Mouse (Mus musculus): ENCODE measurements at regions not wholly inside any gene's neighbourhood (a gene's known extent, or its start where the extent isn't known, plus 50 kb on each side); places are given as distances from the start of the nearest gene placed in this dataset.

- H3K9ac ChIP-seq (ENCODE audit: low read depth, low read length), result no peak overlapping the region
- DNase-seq (ENCODE audit: extremely low read depth, low read depth, low spot score), result no peak
- TF ChIP-seq POLR2A (IDR thresholded peaks at IDR 0.05; ENCODE audit: extremely low read depth, insufficient read depth, low read length) (no peak), CTCF (IDR thresholded peaks at IDR 0.05; ENCODE audit: low read depth, low read length) (no peak)
- no peaks in the 10 kb centered on the region for H3K4me1 ChIP-seq (ENCODE audit: control insufficient read depth, insufficient read depth, low read length)
- no peaks in the 10 kb centered on the region for H3K36me3 ChIP-seq (ENCODE audit: control insufficient read depth, insufficient read depth, low read length)
- 78% methylated on average over 3 of the region's 3 CpGs for WGBS
- H3K27ac ChIP-seq (replicated peaks; ENCODE audit: insufficient read depth, low read depth, low read length), result no peak overlapping the region
- no peak overlapping the region for H3K4me3 ChIP-seq (ENCODE audit: insufficient read depth, low read depth, low read length)
- H3K79me2 ChIP-seq (ENCODE audit: control insufficient read depth, insufficient read depth, low read length), result no peaks in the 10 kb centered on the region
- no peaks in the 10 kb centered on the region for H3K27me3 ChIP-seq (ENCODE audit: control insufficient read depth, insufficient read depth, low read length)
Observed at GRCm38 (mm10) chrX:13014051-13014450, 57.2 kb upstream of the Usp9x start.

GRCm38 (mm10) chrX:13013086-13013485, 58.2 kb upstream of the Usp9x start:
- H3K4me1 ChIP-seq (ENCODE audit: control insufficient read depth, insufficient read depth, low read length), result no peaks in the 10 kb centered on the region
- no peaks in the 10 kb centered on the region for H3K27me3 ChIP-seq (ENCODE audit: control insufficient read depth, insufficient read depth, low read length)
- H3K27ac ChIP-seq (replicated peaks; ENCODE audit: insufficient read depth, low read depth, low read length), result no peak overlapping the region
- H3K9ac ChIP-seq (ENCODE audit: low read depth, low read length), result no peak overlapping the region
- H3K4me3 ChIP-seq (ENCODE audit: insufficient read depth, low read depth, low read length), result no peak overlapping the region
- no peaks in the 10 kb centered on the region for H3K79me2 ChIP-seq (ENCODE audit: control insufficient read depth, insufficient read depth, low read length)
- TF ChIP-seq POLR2A (IDR thresholded peaks at IDR 0.05; ENCODE audit: extremely low read depth, insufficient read depth, low read length) (no peak), CTCF (IDR thresholded peaks at IDR 0.05; ENCODE audit: low read depth, low read length) (no peak)
- no peak for DNase-seq (ENCODE audit: extremely low read depth, low read depth, low spot score)
- H3K36me3 ChIP-seq (ENCODE audit: control insufficient read depth, insufficient read depth, low read length), result no peaks in the 10 kb centered on the region
- WGBS, result 77% methylated on average over 3 of the region's 3 CpGs

- WGBS, result 51% methylated on average over 7 of the region's 7 CpGs
- no peaks in the 10 kb centered on the region for H3K79me2 ChIP-seq (ENCODE audit: control insufficient read depth, insufficient read depth, low read length)
- no peak overlapping the region for H3K27ac ChIP-seq (replicated peaks; ENCODE audit: insufficient read depth, low read depth, low read length)
- no peak overlapping the region for H3K9ac ChIP-seq (ENCODE audit: low read depth, low read length)
- TF ChIP-seq CTCF (IDR thresholded peaks at IDR 0.05; ENCODE audit: low read depth, low read length), result no peak
- TF ChIP-seq POLR2A (IDR thresholded peaks at IDR 0.05; ENCODE audit: extremely low read depth, insufficient read depth, low read length), result no peak
- no peaks in the 10 kb centered on the region for H3K27me3 ChIP-seq (ENCODE audit: control insufficient read depth, insufficient read depth, low read length)
- peaks cover 6% of the 10 kb centered on the region; the same call in 1 of the 2 replicates for H3K4me1 ChIP-seq (ENCODE audit: control insufficient read depth, insufficient read depth, low read length)
- DNase-seq (ENCODE audit: extremely low read depth, low read depth, low spot score), result no peak
- no peaks in the 10 kb centered on the region for H3K36me3 ChIP-seq (ENCODE audit: control insufficient read depth, insufficient read depth, low read length)
- H3K4me3 ChIP-seq (ENCODE audit: insufficient read depth, low read depth, low read length), result no peak overlapping the region
Observed at GRCm38 (mm10) chrX:12990777-12991176, 80.5 kb upstream of the Usp9x start.

GRCm38 (mm10) chrX:12977676-12978075, 93.6 kb upstream of the Usp9x start:
- Histone ChIP-seq H3K36me3 (ENCODE audit: control insufficient read depth, insufficient read depth, low read length) (no peaks in the 10 kb centered on the region), H3K4me3 (ENCODE audit: insufficient read depth, low read depth, low read length) (no peak overlapping the region), H3K27me3 (ENCODE audit: control insufficient read depth, insufficient read depth, low read length) (no peaks in the 10 kb centered on the region), H3K27ac (replicated peaks; ENCODE audit: insufficient read depth, low read depth, low read length) (no peak overlapping the region), H3K4me1 (ENCODE audit: control insufficient read depth, insufficient read depth, low read length) (no peaks in the 10 kb centered on the region), H3K9ac (ENCODE audit: low read depth, low read length) (no peak overlapping the region), H3K79me2 (ENCODE audit: control insufficient read depth, insufficient read depth, low read length) (no peaks in the 10 kb centered on the region)
- TF ChIP-seq POLR2A (IDR thresholded peaks at IDR 0.05; ENCODE audit: extremely low read depth, insufficient read depth, low read length), result no peak
- TF ChIP-seq CTCF (IDR thresholded peaks at IDR 0.05; ENCODE audit: low read depth, low read length), result no peak
- DNase-seq (ENCODE audit: extremely low read depth, low read depth, low spot score), result no peak
- WGBS, result 66% methylated on average over 6 of the region's 6 CpGs

- no peak overlapping the region for H3K4me3 ChIP-seq (ENCODE audit: insufficient read depth, low read depth, low read length)
- H3K9ac ChIP-seq (ENCODE audit: low read depth, low read length), result no peak overlapping the region
- no peaks in the 10 kb centered on the region for H3K4me1 ChIP-seq (ENCODE audit: control insufficient read depth, insufficient read depth, low read length)
- H3K79me2 ChIP-seq (ENCODE audit: control insufficient read depth, insufficient read depth, low read length), result no peaks in the 10 kb centered on the region
- WGBS, result 87% methylated on average over 7 of the region's 7 CpGs
- DNase-seq (ENCODE audit: extremely low read depth, low read depth, low spot score), result no peak
- no peak for TF ChIP-seq CTCF (IDR thresholded peaks at IDR 0.05; ENCODE audit: low read depth, low read length)
- TF ChIP-seq POLR2A (IDR thresholded peaks at IDR 0.05; ENCODE audit: extremely low read depth, insufficient read depth, low read length), result no peak
- H3K36me3 ChIP-seq (ENCODE audit: control insufficient read depth, insufficient read depth, low read length), result no peaks in the 10 kb centered on the region
- H3K27ac ChIP-seq (replicated peaks; ENCODE audit: insufficient read depth, low read depth, low read length), result no peak overlapping the region
- no peaks in the 10 kb centered on the region for H3K27me3 ChIP-seq (ENCODE audit: control insufficient read depth, insufficient read depth, low read length)
Observed at GRCm38 (mm10) chrX:12968979-12969746, 102.1 kb upstream of the Usp9x start.

All from liver, adult 2 months (tissue).